Mouse (Mus musculus) splenic B cell, adult 2 months (primary cell): ENCODE results near the gene Gadl1.

Source experiments
- DNase-seq: peaks from one replicate; pipeline ENCODE4 v3.0.0-alpha.2; 2011; ENCODE audit warnings: low read depth, low spot score
- H3K27me3 ChIP-seq: 2 replicates; pipeline ENCODE4 v1.6.1; 2012; ENCODE audit warnings: mild to moderate bottlenecking, low read length, moderate library complexity, mixed read lengths; ENCODE audit not compliant: control insufficient read depth, poor library complexity, insufficient read depth, severe bottlenecking
- H3K36me3 ChIP-seq: 2 replicates; pipeline ENCODE4 v1.6.1; 2012; ENCODE audit warnings: mild to moderate bottlenecking, low read length, moderate library complexity, mixed read lengths; ENCODE audit not compliant: control insufficient read depth, poor library complexity, insufficient read depth, severe bottlenecking

Gene Gadl1

DNA sequence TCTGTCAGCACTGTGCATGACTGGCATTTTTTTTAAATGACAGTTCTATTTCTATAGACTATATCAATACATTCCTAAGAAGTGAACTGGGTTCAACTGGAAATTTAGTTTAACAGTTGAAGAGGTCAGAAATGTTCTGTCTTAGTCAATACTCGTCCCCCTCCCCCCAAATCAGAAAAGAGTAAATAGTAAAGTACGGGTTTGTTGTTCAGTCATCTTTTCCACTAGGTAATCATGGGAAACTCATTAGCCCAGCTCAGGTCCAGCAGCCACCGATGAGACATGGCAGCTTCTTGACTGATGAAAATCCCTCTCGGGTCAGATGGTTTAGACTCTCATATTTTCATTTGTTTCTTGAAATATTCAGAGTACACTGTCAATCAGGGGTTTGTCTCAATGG lies 166.9 kb downstream of the Gadl1 start:
- no peak for DNase-seq
- Histone ChIP-seq H3K36me3 (no peaks in the 10 kb centered on the region), H3K27me3 (no peaks in the 10 kb centered on the region)

- Histone ChIP-seq H3K27me3 (no peaks in the 10 kb centered on the region), H3K36me3 (no peaks in the 10 kb centered on the region)
- peak; percentile 35 for DNase-seq
Observed at GRCm38 (mm10) chr9:116076946-116077345, 167.7 kb downstream of the Gadl1 start.

DNA sequence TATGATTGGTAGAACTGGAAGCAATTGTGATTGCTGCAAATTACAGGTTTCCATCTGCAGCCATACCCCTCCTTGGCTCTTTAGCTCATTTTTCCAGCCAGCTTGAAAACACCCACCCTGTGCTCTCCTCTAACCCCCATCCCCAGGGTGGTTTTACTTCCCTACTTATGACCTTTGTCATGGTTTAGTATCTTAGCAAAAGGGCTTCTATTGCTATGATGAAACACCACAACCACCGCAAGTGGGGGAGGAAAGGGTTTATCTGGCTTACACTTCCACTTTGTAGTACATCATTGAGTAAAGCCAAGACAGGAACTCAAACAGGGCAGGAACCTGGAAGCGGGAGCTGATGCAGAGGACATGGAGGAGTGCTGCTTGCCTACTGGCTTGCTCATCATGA lies 168.2 kb downstream of the Gadl1 start:
- no peaks in the 10 kb centered on the region for H3K36me3 ChIP-seq
- DNase-seq, result peak; percentile 54
- H3K27me3 ChIP-seq, result no peaks in the 10 kb centered on the region

GRCm38 (mm10) chr9:116081781-116082180 lies 172.5 kb downstream of the Gadl1 start:
- DNase-seq, result no peak
- no peaks in the 10 kb centered on the region; the same call in 1 of the 2 replicates for H3K36me3 ChIP-seq

GRCm38 (mm10) chr9:116083300-116083699 lies 174.0 kb downstream of the Gadl1 start:
- H3K27me3 ChIP-seq, result no peaks in the 10 kb centered on the region
- DNase-seq, result no peak
- H3K36me3 ChIP-seq, result peaks cover 3% of the 10 kb centered on the region

More at GRCm38 (mm10) chr9:116081781-116082180, 172.5 kb downstream of the Gadl1 start:
- no peaks in the 10 kb centered on the region for H3K27me3 ChIP-seq

GRCm38 (mm10) chr9:116083726-116084323 lies 174.6 kb downstream of the Gadl1 start:
- DNase-seq, result peak; percentile 82
- peaks cover 9% of the 10 kb centered on the region for H3K36me3 ChIP-seq
- no peaks in the 10 kb centered on the region for H3K27me3 ChIP-seq

GRCm38 (mm10) chr9:116084324-116084931 lies 175.2 kb downstream of the Gadl1 start:
- peaks cover 11% of the 10 kb centered on the region for H3K36me3 ChIP-seq
- no peaks in the 10 kb centered on the region for H3K27me3 ChIP-seq
- DNase-seq, result peak; percentile 52

DNA sequence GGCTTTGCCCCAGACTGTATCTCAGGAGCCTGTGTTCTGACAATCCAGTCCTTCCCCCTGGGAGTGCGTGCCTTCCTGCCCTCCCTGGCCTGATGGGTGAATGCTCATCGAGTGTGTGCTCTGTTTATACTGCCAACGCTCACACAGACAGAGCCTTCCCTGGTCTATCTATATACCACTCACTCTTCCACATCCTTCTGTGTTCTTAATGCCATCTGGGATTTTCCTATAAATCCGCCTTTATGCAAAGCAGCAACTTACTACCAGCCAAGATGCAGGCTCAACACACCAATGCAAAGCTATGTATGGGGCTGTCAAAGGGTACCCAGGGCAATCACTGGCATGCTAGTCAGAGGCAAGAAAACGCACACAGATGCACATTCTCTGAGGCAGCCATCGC lies 176.7 kb downstream of the Gadl1 start:
- Histone ChIP-seq H3K36me3 (peaks cover 20% of the 10 kb centered on the region), H3K27me3 (no peaks in the 10 kb centered on the region)
- DNase-seq, result no peak

DNA sequence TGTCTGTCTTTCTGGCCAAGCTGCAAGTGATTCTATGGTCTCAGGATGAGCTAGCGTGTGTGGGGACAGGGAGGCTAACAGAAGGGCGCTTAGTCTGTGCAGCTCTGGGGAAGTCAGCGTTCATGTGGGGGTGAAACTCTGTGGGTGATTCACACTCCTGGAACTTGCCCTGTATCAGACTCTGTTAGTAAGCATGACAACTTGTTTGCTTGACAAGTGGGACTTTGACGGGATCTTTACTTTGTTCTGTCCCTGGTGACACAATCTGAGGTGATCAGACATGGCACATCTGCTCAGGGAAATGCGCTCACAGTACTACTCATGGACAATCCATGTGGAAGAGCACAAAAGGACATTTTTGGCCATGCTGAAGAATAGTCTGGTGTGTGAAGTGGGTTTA lies 178.0 kb downstream of the Gadl1 start:
- Histone ChIP-seq H3K36me3 (peaks cover 26% of the 10 kb centered on the region), H3K27me3 (no peaks in the 10 kb centered on the region)
- no peak for DNase-seq

GRCm38 (mm10) chr9:116087880-116088279 lies 178.6 kb downstream of the Gadl1 start:
- peak; percentile 85 for DNase-seq
- H3K27me3 ChIP-seq, result no peaks in the 10 kb centered on the region
- peaks cover 32% of the 10 kb centered on the region for H3K36me3 ChIP-seq

DNA sequence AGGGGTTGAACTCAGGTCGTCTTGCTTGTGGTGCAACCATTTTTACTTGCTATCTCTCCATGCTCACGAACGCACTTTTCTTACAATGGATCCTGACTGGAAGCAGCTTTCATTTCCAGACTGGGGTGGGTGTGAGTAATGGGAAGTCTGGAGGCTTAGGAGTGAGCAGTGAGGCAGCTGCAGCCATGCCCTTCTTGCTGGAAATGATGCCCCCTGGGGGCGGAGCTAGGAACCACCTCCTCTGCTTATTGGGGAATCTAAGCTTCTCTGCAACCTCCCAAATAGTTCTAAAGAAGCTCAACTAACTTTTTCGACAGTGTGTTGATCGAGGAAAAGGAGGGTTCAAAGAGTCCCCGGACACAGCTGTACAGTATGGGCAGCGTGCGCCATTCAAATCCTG lies 179.7 kb downstream of the Gadl1 start:
- no peaks in the 10 kb centered on the region for H3K27me3 ChIP-seq
- DNase-seq, result peak; percentile 50

DNA sequence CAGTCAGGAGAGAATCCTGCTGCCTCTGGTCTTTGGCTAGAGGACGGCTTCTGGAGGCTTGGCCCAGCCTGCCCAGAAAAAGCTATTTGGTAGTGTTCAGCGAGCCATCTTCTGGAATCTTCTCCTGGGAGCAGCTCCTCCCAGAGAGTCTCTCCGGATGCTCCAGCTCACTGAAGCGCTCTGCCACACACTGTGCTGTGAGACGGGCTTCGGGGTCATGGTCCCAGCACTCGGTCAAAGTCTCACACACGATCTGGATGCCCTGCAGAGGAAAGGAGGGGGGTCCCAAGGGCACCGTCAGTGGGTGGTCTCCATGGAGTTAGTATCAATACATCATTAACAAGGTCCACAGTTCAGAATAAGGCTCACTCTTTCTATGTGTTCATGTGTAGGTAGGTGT lies 181.0 kb downstream of the Gadl1 start:
- no peak for DNase-seq
- H3K36me3 ChIP-seq, result peaks cover 34% of the 10 kb centered on the region
- no peaks in the 10 kb centered on the region for H3K27me3 ChIP-seq

More for the DNA sequence above, 179.7 kb downstream of the Gadl1 start:
- peaks cover 32% of the 10 kb centered on the region for H3K36me3 ChIP-seq

- Histone ChIP-seq H3K27me3 (no peaks in the 10 kb centered on the region), H3K36me3 (peaks cover 37% of the 10 kb centered on the region)
- DNase-seq, result no peak
Observed at GRCm38 (mm10) chr9:116091101-116091841, 182.0 kb downstream of the Gadl1 start.

GRCm38 (mm10) chr9:116091921-116092320 lies 182.7 kb downstream of the Gadl1 start:
- Histone ChIP-seq H3K27me3 (no peaks in the 10 kb centered on the region), H3K36me3 (peaks cover 38% of the 10 kb centered on the region)
- DNase-seq, result no peak
